Mouse (Mus musculus) lung, embryonic 14.5 days (tissue): ENCODE measurements around the gene Gm49322. TPM values are rescaled to one million over a fixed set of nuclear protein-coding genes. Genes with fewer than 3 reads are reported as not detected.

Experiments
- ATAC-seq: fragments of 200-750 bp; cut with Nextera tagmentation; 2 replicates; pipeline ENCODE4 v1.8.0; 2017; ENCODE audit warnings: mild to moderate bottlenecking, moderate TSS enrichment, moderate library complexity; ENCODE audit not compliant: insufficient read depth
- DNase-seq: peaks from one replicate; pipeline ENCODE4 v3.0.0-alpha.2; 2015
- H3K27ac ChIP-seq: fragments of 300-500 bp; sonication (generic); 2 replicates; pipeline ENCODE4 v1.5.1; 2014; ENCODE audit warnings: low read depth, mild to moderate bottlenecking, moderate library complexity
- H3K27me3 ChIP-seq: fragments of 300-500 bp; sonication (generic); 2 replicates; pipeline ENCODE4 v1.6.1; 2014; ENCODE audit warnings: low read length, control low read depth; ENCODE audit not compliant: insufficient read depth
- H3K36me3 ChIP-seq: fragments of 300-500 bp; sonication (generic); 2 replicates; pipeline ENCODE4 v1.6.1; 2014; ENCODE audit warnings: control low read depth; ENCODE audit not compliant: insufficient read depth
- H3K4me1 ChIP-seq: fragments of 300-500 bp; sonication (generic); 2 replicates; pipeline ENCODE4 v1.6.1; 2014; ENCODE audit warnings: antibody characterized with exemption, control low read depth; ENCODE audit not compliant: insufficient read depth
- H3K4me2 ChIP-seq: fragments of 300-500 bp; sonication (generic); 2 replicates; pipeline ENCODE4 v1.6.1; 2014; ENCODE audit warnings: mild to moderate bottlenecking
- H3K4me3 ChIP-seq: fragments of 300-500 bp; sonication (generic); 2 replicates; pipeline ENCODE4 v1.5.1; 2014; ENCODE audit warnings: low read depth, low read length
- H3K9ac ChIP-seq: fragments of 300-500 bp; sonication (generic); 2 replicates; pipeline ENCODE4 v1.6.1; 2014
- H3K9me3 ChIP-seq: fragments of 300-500 bp; sonication (generic); 2 replicates; pipeline ENCODE4 v1.6.1; 2016; ENCODE audit warnings: low read depth, low read length, control low read depth
- CTCF ChIP-seq: IDR thresholded peaks from 2 replicates; pipeline ENCODE4 v1.5.1; 2016; ENCODE audit warnings: antibody characterized with exemption, low read depth
- WGBS: fragments of 180-500 bp; shearing (Covaris S2); extraction: QIAGEN DNeasy Blood & Tissue Kit; methylation state at CpG from one replicate; pipeline ENCODE4 v1.1.7; 2014; 5-methylcytosine and 5-hydroxymethylcytosine counted together
- polyA plus RNA-seq: library from polyadenylated mRNA; unstranded; fragments of >200 nt; fragmentation: Nextera tagmentation; extraction: Ambion mirVana; gene quantifications from 2 replicates; pipeline ENCODE4 v1.2.1, GENCODE M21; 2014

Gm49322 gene
- polyA plus RNA-seq, 1 experiment from 2014 or later, result 3.1 TPM

DNA sequence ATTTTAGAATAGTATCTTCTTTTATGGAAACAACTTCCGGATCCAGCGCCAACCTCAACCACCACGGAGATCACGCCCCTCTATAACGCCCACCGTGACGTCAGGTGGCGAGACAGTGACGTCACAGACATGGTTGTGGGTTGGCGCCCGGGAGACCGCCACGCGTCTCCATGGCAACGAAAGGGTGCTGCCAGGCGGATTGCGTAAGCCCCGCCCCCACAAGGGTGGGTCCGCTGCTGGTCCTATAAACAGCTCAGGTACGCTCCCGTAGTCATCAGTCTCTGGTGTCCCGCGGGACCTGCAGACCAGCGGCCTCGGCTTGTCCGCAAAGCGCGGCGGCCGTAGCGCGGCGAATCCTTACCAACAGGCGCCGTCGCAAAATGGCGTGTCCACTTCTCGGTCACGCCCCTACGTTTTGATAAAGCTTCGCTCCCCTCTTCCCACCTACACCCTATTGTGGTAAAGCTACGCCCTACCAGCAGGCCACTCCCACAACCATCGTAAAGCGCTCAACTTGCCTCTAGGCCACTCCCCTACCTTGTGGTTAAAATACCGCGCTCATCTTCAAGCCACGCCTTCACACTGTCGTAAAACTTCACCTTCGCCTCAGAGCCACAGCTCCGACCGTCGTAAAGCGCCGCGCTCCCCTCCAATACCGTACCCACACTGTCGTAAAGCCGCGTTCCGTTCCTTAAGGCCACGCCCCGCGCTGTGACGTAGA is 16.3 kb downstream of the Gm49322 start:
- Histone ChIP-seq H3K4me3 (peak overlapping the region; percentile 93), H3K4me2 (peak overlapping the region; percentile 87), H3K9me3 (no peaks in the 10 kb centered on the region), H3K4me1 (peaks cover 5% of the 10 kb centered on the region; the same call in 1 of the 2 replicates), H3K36me3 (peaks cover 5% of the 10 kb centered on the region; the same call in 1 of the 2 replicates), H3K9ac (peak overlapping the region; percentile 87), H3K27me3 (no peaks in the 10 kb centered on the region), H3K27ac (peak overlapping the region; percentile 93)
- DNase-seq (peak; percentile 100), ATAC-seq (peak; percentile 94)
- TF ChIP-seq CTCF, result no peak
- WGBS, result under 1% methylated on average over 64 of the region's 64 CpGs

DNA sequence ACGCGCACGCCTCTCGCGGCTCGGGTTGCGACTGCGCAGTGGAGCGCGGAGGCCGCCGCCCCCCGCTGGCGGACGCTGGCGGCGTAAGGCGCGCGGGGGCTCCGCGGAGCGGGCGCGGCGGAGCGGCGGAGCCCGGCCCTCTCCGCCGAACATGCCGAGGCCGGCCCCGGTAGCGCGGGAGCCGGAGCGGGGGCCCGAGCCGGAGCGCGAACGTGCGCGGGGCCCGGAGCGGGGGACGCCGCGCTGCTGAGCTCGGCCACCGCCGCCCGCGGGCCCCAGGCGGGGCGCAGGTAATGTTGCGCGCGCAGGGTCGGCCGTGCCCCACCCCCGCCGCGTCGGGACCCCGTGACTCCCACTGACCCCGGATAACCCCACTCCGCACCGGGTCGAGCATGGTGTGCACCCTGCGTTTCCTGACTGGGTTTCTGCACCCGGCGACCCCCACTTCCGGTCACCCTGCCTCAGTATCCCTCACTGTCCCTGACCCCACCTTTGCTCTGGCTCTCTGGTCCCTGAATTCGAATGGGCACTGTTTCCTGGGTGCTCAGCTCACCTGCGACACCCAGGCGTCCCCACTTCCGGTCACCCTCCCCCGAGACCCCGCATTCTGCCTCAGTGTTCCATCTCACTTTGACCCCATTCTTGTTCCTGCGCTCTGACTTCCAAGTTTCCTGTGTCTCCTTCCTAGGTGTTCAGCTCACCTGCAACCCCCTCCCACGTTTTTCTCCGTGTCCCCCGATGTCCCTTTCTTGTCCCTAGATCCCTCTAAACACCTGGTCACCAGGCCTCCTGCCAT is 17.0 kb downstream of the Gm49322 start, which contains the start of gene Csnk1g2:
Gene Csnk1g2 (plus strand): TSS at position 178 of the 796 bp plus-strand sequence.
- no peaks in the 10 kb centered on the region for H3K27me3 ChIP-seq
- under 1% methylated on average over 85 of the region's 85 CpGs for WGBS
- ATAC-seq (peak; percentile 5), DNase-seq (peak; percentile 19)
- no peak for TF ChIP-seq CTCF
- H3K4me1 ChIP-seq, result peaks cover 9% of the 10 kb centered on the region
- no peaks in the 10 kb centered on the region for H3K9me3 ChIP-seq
- peak within 1 kb of the TSS; percentile 98 for H3K4me2 ChIP-seq
- peak within 1 kb of the TSS; percentile 93 for H3K4me3 ChIP-seq
- H3K36me3 ChIP-seq, result peaks cover 8% of the 10 kb centered on the region; the same call in 1 of the 2 replicates
- H3K9ac ChIP-seq, result peak within 1 kb of the TSS; percentile 87
- peak within 1 kb of the TSS; percentile 93 for H3K27ac ChIP-seq

DNA sequence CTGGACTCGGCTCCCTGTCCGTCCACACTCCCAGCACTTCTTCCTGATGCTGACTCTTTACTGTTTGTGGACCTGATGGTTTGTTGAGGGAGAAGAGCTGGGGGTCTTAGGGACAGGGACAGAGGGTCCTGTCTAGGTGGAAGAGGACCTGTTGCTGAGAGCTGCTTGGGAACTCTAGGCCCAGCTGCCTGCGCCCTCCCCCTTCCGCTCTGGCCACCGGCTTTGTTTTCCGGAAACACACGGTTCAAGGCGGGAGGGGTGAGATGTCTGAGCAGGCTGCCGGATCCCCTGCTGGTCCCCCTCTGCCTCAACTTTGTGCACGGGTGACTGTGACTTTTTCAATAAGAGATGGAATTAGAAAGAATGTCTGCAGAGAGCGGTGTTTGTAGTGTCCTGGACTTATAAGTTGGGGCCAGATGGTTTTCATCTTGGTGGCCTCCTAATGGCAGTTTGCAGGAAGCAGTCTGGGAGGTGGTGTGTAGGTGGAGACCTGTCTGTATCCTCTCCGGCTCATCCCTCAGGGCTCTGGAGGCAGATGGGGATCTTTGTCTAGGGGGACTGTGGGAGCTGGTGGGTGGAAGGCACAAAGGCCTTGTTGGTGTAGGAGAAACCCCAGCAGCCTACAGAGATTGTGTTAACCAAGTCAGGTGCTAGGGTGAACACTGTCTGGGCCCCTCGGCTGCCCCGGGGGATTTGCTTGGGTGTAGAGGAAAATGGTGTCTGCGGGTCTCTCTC is 17.8 kb downstream of the Gm49322 start:
- no peak for TF ChIP-seq CTCF
- H3K36me3 ChIP-seq, result peaks cover 9% of the 10 kb centered on the region; the same call in 1 of the 2 replicates
- no peaks in the 10 kb centered on the region for H3K9me3 ChIP-seq
- H3K4me2 ChIP-seq, result peak overlapping the region; percentile 98
- H3K27me3 ChIP-seq, result no peaks in the 10 kb centered on the region
- peaks cover 9% of the 10 kb centered on the region for H3K4me1 ChIP-seq
- no peak for ATAC-seq
- H3K4me3 ChIP-seq, result peak overlapping the region; percentile 93
- peak overlapping the region; percentile 88 for H3K27ac ChIP-seq
- 9% methylated on average over 15 of the region's 15 CpGs for WGBS
- peak overlapping the region; percentile 87 for H3K9ac ChIP-seq
- peak; percentile 69 for DNase-seq

DNA sequence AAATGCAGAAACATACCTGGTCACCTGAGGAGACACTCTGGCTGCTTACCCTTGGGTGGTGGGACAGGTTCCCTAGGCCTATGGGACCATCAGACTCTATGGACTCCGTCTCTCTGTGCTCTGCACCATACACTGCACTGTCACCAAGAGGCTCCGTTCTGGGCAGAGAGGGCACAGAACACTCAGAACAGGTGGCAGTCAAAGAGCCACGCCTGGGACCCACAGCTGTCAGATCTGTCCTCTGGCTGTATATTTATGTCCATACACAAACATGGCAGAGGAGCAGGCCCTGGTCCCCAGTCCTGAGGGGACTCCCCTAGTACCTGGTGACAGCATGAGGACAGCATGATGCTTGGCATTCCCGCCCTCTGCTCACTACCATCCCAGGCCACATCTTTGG is 19.9 kb downstream of the Gm49322 start:
- Histone ChIP-seq H3K36me3 (peaks cover 12% of the 10 kb centered on the region; the same call in 1 of the 2 replicates), H3K4me2 (no peak overlapping the region), H3K27me3 (no peaks in the 10 kb centered on the region), H3K27ac (no peak overlapping the region), H3K4me3 (no peak overlapping the region), H3K9ac (no peak overlapping the region), H3K9me3 (no peaks in the 10 kb centered on the region), H3K4me1 (peaks cover 9% of the 10 kb centered on the region)
- WGBS, result 93% methylated on average over 4 of the region's 4 CpGs
- no peak for TF ChIP-seq CTCF
- ATAC-seq (no peak), DNase-seq (no peak)

DNA sequence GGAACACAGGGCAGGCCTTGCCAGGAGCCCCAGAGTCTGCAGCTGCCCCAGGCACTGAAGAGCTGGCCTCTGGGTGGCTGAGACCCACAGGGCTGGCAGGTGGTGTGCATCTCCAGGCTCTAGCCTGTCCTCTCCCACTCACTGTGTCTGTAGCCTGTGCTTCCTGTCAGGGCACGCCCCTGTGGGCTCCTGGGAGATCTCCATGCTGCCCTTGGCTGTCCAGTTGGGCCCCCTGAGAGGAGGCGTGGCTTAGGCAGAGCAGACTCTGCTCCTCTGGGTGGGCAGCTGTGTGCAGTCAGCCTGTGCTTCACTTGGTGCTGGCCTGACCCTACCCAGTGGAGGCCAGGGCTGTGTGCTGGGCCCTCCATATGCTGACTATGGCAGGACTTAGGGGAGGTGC is 21.9 kb downstream of the Gm49322 start:
- H3K27ac ChIP-seq, result no peak overlapping the region

GRCm38 (mm10) chr10:80628925-80629324 is 23.1 kb downstream of the Gm49322 start:
- H3K27me3 ChIP-seq, result no peaks in the 10 kb centered on the region
- no peak for ATAC-seq
- no peak overlapping the region for H3K27ac ChIP-seq
- no peak overlapping the region for H3K4me3 ChIP-seq
- WGBS, result 86% methylated on average over 9 of the region's 9 CpGs
- DNase-seq, result no peak
- H3K4me2 ChIP-seq, result no peak overlapping the region
- H3K4me1 ChIP-seq, result peaks cover 3% of the 10 kb centered on the region
- H3K9ac ChIP-seq, result no peak overlapping the region
- H3K36me3 ChIP-seq, result peaks cover 22% of the 10 kb centered on the region; the same call in 1 of the 2 replicates
- no peaks in the 10 kb centered on the region for H3K9me3 ChIP-seq
- no peak for TF ChIP-seq CTCF

More for the DNA sequence above, 21.9 kb downstream of the Gm49322 start:
- peak overlapping the region; percentile 3; the same call in 1 of the 2 replicates for H3K9ac ChIP-seq
- 36% methylated on average over 2 of the region's 2 CpGs for WGBS
- H3K36me3 ChIP-seq, result peaks cover 18% of the 10 kb centered on the region; the same call in 1 of the 2 replicates
- ATAC-seq, result peak; percentile 32
- H3K4me1 ChIP-seq, result peaks cover 3% of the 10 kb centered on the region
- H3K9me3 ChIP-seq, result no peaks in the 10 kb centered on the region
- no peak overlapping the region for H3K4me3 ChIP-seq
- no peak for DNase-seq
- H3K4me2 ChIP-seq, result no peak overlapping the region
- TF ChIP-seq CTCF, result no peak
- no peaks in the 10 kb centered on the region for H3K27me3 ChIP-seq
